Mouse (Mus musculus) brain, embryonic 14.5 days (tissue): ENCODE results near the gene Osgep. TPM values are rescaled to one million over a fixed set of nuclear protein-coding genes. Genes with fewer than 3 reads are reported as not detected.
"Not testable (repeated sequence)": the region's sequence is repeated elsewhere in the genome, so short reads cannot be mapped to it uniquely, and the experiment has no call there.

Experiments used
- DNase-seq: peaks from one replicate; pipeline ENCODE4 v3.0.0-alpha.2; 2011; ENCODE audit warnings: low read depth
- CTCF ChIP-seq: fragments of 200-500 bp; IDR thresholded peaks from 2 replicates; pipeline ENCODE4 v1.5.1; 2012; ENCODE audit warnings: inconsistent platforms, mild to moderate bottlenecking, moderate library complexity, borderline replicate concordance; ENCODE audit not compliant: insufficient read depth, insufficient read length; ENCODE audit errors: extremely low read depth
- POLR2A ChIP-seq: fragments of 200-500 bp; IDR thresholded peaks from 2 replicates; pipeline ENCODE4 v1.6.1; 2012; ENCODE audit warnings: mild to moderate bottlenecking, inconsistent platforms, borderline replicate concordance; ENCODE audit not compliant: poor library complexity, insufficient read depth, insufficient read length, severe bottlenecking; ENCODE audit errors: extremely low read depth
- polyA plus RNA-seq: library from polyadenylated mRNA; depleted of rRNA; stranded (reverse); fragments of >200 nt; gene quantifications from 2 replicates; pipeline ENCODE4 v1.2.3, GENCODE M21; 2012; rRNA removed

The Osgep gene
- polyA plus RNA-seq = 102 and 121 TPM in 2 replicates

GRCm38 (mm10) chr14:50924281-50925064 is at the start of gene Osgep, which contains the start of gene Apex1:
TSS of gene Osgep (minus strand) at chr14:50924893.
TSS of gene Apex1 (plus strand) at chr14:50924968.
- TF ChIP-seq CTCF (no peak), POLR2A (peak; percentile 26; the same call in 1 of the 2 replicates)
- peak; percentile 99 for DNase-seq

- TF ChIP-seq CTCF = no peak
- no peak for TF ChIP-seq POLR2A
- no peak for DNase-seq
Observed at GRCm38 (mm10) chr14:50973700-50974099, 49.0 kb upstream of the Osgep start.

GRCm38 (mm10) chr14:50973054-50973453 is 48.4 kb upstream of the Osgep start:
- not testable (repeated sequence) for DNase-seq

- no peak for TF ChIP-seq POLR2A
- no peak for TF ChIP-seq CTCF
- DNase-seq = no peak
Observed at GRCm38 (mm10) chr14:50970822-50971221, 46.1 kb upstream of the Osgep start.

- peak; percentile 81 for DNase-seq
- TF ChIP-seq POLR2A (no peak), CTCF (no peak)
Observed at GRCm38 (mm10) chr14:50969558-50970544, 45.2 kb upstream of the Osgep start.

GRCm38 (mm10) chr14:50969041-50969440 is 44.3 kb upstream of the Osgep start:
- DNase-seq = peak; percentile 27
- TF ChIP-seq CTCF (no peak), POLR2A (no peak)

- TF ChIP-seq POLR2A = no peak
- TF ChIP-seq CTCF = no peak
- no peak for DNase-seq
Observed at GRCm38 (mm10) chr14:50968216-50968980, 43.7 kb upstream of the Osgep start.

- not testable (repeated sequence) for DNase-seq
Observed at GRCm38 (mm10) chr14:50958289-50958995, 33.7 kb upstream of the Osgep start.

- not testable (repeated sequence) for DNase-seq
Observed at GRCm38 (mm10) chr14:50957146-50957545, 32.5 kb upstream of the Osgep start.

GRCm38 (mm10) chr14:50956724-50957123 is 32.0 kb upstream of the Osgep start:
- not testable (repeated sequence) for DNase-seq

- DNase-seq = peak; percentile 62
Observed at GRCm38 (mm10) chr14:50955942-50956508, 31.3 kb upstream of the Osgep start, which contains the start of gene Pnp2. TSS of gene Pnp2 (plus strand) at chr14:50955992.

GRCm38 (mm10) chr14:50955487-50955886 is 30.8 kb upstream of the Osgep start:
- DNase-seq = no peak
- TF ChIP-seq CTCF (no peak), POLR2A (no peak)

- not testable (repeated sequence) for DNase-seq
Observed at GRCm38 (mm10) chr14:50945526-50945925, 20.8 kb upstream of the Osgep start.

GRCm38 (mm10) chr14:50945081-50945480 is 20.4 kb upstream of the Osgep start:
- not testable (repeated sequence) for DNase-seq

GRCm38 (mm10) chr14:50944668-50945033 is 20.0 kb upstream of the Osgep start:
- peak; percentile 82 for DNase-seq
